Mouse (Mus musculus) liver, embryonic 15.5 days (tissue): ENCODE results near the gene Slc12a3. TPM values are rescaled to one million over a fixed set of nuclear protein-coding genes. Genes with fewer than 3 reads are reported as not detected.

Experiments used
- ATAC-seq: fragments of 200-750 bp; cut with Nextera tagmentation; 2 replicates; pipeline ENCODE4 v1.8.0; 2017; ENCODE audit warnings: moderate number of reproducible peaks, mild to moderate bottlenecking, moderate library complexity; ENCODE audit not compliant: insufficient read depth
- H3K27ac ChIP-seq: fragments of 300-500 bp; sonication (generic); replicated peaks from 2 replicates; pipeline ENCODE4 v1.5.1; 2015; ENCODE audit warnings: mild to moderate bottlenecking, inconsistent platforms
- H3K27me3 ChIP-seq: fragments of 300-500 bp; sonication (generic); 2 replicates; pipeline ENCODE4 v1.6.1; 2015; ENCODE audit warnings: mild to moderate bottlenecking, inconsistent platforms
- H3K36me3 ChIP-seq: fragments of 300-500 bp; sonication (generic); replicated peaks from 2 replicates; pipeline ENCODE4 v1.6.1; 2015; ENCODE audit warnings: moderate library complexity, mild to moderate bottlenecking, inconsistent platforms
- H3K4me1 ChIP-seq: fragments of 300-500 bp; sonication (generic); replicated peaks from 2 replicates; pipeline ENCODE4 v1.6.1; 2015; ENCODE audit warnings: inconsistent platforms
- H3K4me2 ChIP-seq: fragments of 300-500 bp; sonication (generic); 2 replicates; pipeline ENCODE4 v1.6.1; 2015; ENCODE audit warnings: moderate library complexity, mild to moderate bottlenecking, inconsistent platforms
- H3K4me3 ChIP-seq: fragments of 300-500 bp; sonication (generic); replicated peaks from 2 replicates; pipeline ENCODE4 v1.5.1; 2015; ENCODE audit warnings: mild to moderate bottlenecking, inconsistent platforms
- H3K9ac ChIP-seq: fragments of 300-500 bp; sonication (generic); 2 replicates; pipeline ENCODE4 v1.6.1; 2015; ENCODE audit warnings: moderate library complexity, mild to moderate bottlenecking, inconsistent platforms
- H3K9me3 ChIP-seq: fragments of 300-500 bp; sonication (generic); replicated peaks from 2 replicates; pipeline ENCODE4 v1.6.1; 2016; ENCODE audit warnings: inconsistent platforms
- WGBS: fragments of 180-500 bp; shearing (Covaris S2); methylation state at CpG from one replicate; pipeline ENCODE4 v1.1.7; 2015; ENCODE audit warnings: mixed read lengths; ENCODE audit not compliant: insufficient replicate concordance; 5-methylcytosine and 5-hydroxymethylcytosine counted together
- polyA plus RNA-seq: library from polyadenylated mRNA; unstranded; fragments of >200 nt; fragmentation: Nextera tagmentation; extraction: Ambion mirVana; gene quantifications from 2 replicates; pipeline ENCODE4 v1.2.1, GENCODE M21; 2015

The Slc12a3 gene
- polyA plus RNA-seq = 0.15 and 0.37 TPM in 2 replicates

DNA sequence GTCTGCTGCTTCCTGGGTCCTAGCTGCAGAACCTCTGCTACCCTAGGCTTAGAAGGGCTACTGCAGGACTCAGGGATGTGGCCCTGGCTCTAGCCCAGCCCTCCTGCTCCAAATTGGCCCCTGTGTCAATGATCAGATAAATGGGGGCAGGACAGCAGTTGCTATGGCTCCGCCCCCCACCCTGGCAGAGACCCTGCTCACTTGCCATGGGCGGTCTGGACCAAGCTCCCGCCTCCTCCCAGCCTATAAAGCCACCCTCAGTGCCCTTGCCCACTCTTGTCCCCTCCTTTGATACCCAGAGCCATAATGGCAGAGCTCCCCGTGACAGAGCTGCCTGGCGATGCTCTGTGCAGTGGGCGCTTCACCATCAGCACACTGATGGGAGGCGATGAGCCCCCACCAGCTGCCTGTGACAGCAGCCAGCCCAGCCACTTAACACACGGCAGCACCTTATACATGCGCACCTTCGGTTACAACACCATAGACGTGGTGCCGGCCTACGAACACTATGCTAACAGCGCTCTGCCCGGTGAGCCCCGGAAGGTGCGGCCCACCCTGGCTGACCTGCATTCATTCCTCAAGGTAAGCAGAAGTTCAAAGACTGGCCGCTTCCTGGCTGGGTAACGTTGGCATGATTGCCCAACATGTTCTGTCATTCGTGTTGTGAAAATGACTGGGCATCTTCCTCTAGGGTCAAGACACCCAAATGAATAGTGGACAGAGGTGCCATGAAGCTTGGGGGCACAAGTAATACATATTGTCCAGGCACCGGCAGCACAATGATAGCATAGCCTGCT lies at the start of gene Slc12a3:
Gene Slc12a3 (plus strand): TSS at position 270 of the 797 bp plus-strand sequence.
- 65% methylated on average over 21 of the region's 21 CpGs for WGBS
- ATAC-seq = no peak
- no peak within 1 kb of the TSS for H3K27ac ChIP-seq
- no peak within 1 kb of the TSS for H3K9ac ChIP-seq
- H3K36me3 ChIP-seq = no peaks in the 10 kb centered on the region
- no peaks in the 10 kb centered on the region for H3K9me3 ChIP-seq
- H3K27me3 ChIP-seq = no peaks in the 10 kb centered on the region; the same call in 1 of the 2 replicates
- no peaks in the 10 kb centered on the region for H3K4me1 ChIP-seq
- no peak within 1 kb of the TSS for H3K4me2 ChIP-seq
- H3K4me3 ChIP-seq = no peak within 1 kb of the TSS

DNA sequence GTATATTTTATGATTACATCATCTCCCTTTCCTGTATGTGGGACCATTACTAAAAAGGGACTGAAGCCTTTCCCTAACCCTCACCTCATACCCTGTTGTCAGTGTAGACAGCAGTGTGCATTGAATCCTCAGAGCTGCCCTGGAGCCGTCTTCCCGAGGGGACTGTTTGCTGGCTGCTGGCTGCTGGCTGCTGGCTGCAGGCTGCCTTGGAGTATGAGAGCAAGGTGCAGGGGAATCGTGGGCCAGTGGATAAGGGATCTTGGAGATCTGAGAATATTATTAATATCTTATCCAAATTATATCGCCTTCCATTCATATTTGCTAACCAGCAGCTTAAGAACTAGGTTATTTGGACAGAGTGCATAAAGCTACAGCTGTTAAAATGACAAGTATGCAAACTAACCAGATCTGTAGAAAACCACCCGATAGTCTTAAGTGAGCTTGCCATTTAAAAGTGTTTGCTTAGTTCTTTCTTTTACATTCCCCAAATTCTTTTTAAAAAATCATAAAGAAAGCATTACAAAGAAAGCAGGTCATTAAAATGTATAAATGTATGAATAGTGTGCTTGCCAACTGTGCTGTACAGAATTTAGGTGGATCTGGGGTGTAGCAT lies 48.9 kb upstream of the Slc12a3 start:
- no peaks in the 10 kb centered on the region for H3K9me3 ChIP-seq
- no peak overlapping the region for H3K9ac ChIP-seq
- H3K27ac ChIP-seq = no peak overlapping the region
- H3K4me3 ChIP-seq = no peak overlapping the region
- 76% methylated on average over 5 of the region's 5 CpGs for WGBS
- ATAC-seq = no peak
- 0 out of 2 replicates have a peak, but pooled peaks cover 9% of the 10 kb centered on the region for H3K4me1 ChIP-seq
- no peaks in the 10 kb centered on the region for H3K36me3 ChIP-seq
- H3K4me2 ChIP-seq = no peak overlapping the region
- H3K27me3 ChIP-seq = no peaks in the 10 kb centered on the region

DNA sequence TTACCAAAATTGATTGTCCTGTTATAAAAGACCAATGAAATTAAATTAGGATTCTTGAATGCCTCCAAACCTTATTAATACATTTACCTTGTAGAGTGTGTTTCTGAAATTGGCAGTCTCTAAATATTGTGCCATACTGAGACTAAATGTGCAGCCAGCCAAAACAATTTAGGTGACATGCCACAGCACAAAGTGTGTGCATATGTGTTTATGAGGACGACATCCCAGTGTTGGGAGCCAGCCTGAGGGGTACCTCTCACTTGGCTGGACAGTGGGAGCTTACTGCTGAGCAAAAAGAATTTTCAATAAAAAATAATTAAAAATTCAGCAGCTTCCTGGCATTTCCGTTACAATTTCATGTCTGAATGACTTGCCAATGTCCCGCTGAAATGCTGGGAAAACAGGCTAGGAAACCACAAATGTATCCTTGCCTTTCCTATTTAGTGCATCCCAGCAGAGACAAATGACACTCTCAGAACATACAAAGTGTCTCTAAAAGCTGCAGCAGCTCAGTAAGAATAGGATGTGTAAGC lies 46.5 kb upstream of the Slc12a3 start:
- H3K4me1 ChIP-seq = 0 out of 2 replicates have a peak, but pooled peaks cover 5% of the 10 kb centered on the region
- no peak for ATAC-seq
- H3K36me3 ChIP-seq = no peaks in the 10 kb centered on the region
- H3K27ac ChIP-seq = no peak overlapping the region
- WGBS = 84% methylated on average over 3 of the region's 3 CpGs
- H3K4me2 ChIP-seq = no peak overlapping the region
- H3K9me3 ChIP-seq = no peaks in the 10 kb centered on the region
- no peaks in the 10 kb centered on the region for H3K27me3 ChIP-seq
- no peak overlapping the region for H3K9ac ChIP-seq
- H3K4me3 ChIP-seq = no peak overlapping the region

DNA sequence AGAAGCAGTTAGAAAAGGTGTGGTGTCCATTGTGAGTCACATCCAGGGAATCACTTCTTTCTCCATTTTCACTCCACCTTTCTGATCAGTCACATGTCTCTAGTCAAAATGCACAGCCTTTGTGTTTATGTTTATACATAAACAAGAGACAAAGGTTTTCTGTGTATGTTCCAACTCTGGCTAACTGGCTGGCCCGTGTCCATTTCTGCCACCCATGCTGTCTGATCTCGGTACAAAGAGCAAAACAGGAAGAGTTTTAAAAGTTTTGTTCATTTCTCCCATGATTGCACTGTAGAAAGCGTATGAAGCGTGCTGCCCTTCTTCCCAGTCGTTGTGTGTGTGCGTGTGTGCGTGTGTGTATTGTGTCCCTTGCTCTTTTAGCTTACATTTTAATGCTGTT lies 44.8 kb upstream of the Slc12a3 start:
- H3K4me2 ChIP-seq = no peak overlapping the region
- no peak overlapping the region for H3K9ac ChIP-seq
- H3K27me3 ChIP-seq = no peaks in the 10 kb centered on the region
- ATAC-seq = no peak
- no peaks in the 10 kb centered on the region for H3K36me3 ChIP-seq
- H3K4me1 ChIP-seq = 0 out of 2 replicates have a peak, but pooled peaks cover 5% of the 10 kb centered on the region
- H3K4me3 ChIP-seq = no peak overlapping the region
- WGBS = 80% methylated on average over 7 of the region's 7 CpGs
- H3K27ac ChIP-seq = no peak overlapping the region
- H3K9me3 ChIP-seq = no peaks in the 10 kb centered on the region

DNA sequence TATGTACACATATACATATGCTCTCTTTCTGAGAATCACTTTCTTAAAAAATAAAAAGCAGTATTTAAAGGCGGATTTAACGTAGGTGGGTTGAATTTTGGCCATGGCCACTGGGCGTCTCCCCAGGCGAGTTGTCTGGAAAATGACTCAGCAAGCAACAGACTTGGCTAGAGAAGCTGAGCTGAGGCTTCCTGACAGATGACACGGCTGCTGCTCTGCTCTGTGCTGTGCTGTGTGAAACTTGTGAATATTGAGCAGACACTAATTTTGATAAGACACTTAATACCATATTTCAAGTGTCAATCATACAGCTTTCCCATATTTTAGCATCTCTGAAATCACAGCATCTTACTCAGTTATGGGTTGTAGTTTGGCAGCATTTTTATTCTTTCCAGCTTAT lies 38.4 kb upstream of the Slc12a3 start:
- H3K4me3 ChIP-seq = no peak overlapping the region
- H3K9ac ChIP-seq = no peak overlapping the region
- 33% methylated on average over 5 of the region's 5 CpGs for WGBS
- no peak for ATAC-seq
- H3K27me3 ChIP-seq = no peaks in the 10 kb centered on the region
- peaks cover 19% of the 10 kb centered on the region for H3K4me1 ChIP-seq
- no peak overlapping the region for H3K27ac ChIP-seq
- H3K9me3 ChIP-seq = no peaks in the 10 kb centered on the region
- no peak overlapping the region for H3K4me2 ChIP-seq
- peaks cover 8% of the 10 kb centered on the region; the same call in 1 of the 2 replicates for H3K36me3 ChIP-seq

DNA sequence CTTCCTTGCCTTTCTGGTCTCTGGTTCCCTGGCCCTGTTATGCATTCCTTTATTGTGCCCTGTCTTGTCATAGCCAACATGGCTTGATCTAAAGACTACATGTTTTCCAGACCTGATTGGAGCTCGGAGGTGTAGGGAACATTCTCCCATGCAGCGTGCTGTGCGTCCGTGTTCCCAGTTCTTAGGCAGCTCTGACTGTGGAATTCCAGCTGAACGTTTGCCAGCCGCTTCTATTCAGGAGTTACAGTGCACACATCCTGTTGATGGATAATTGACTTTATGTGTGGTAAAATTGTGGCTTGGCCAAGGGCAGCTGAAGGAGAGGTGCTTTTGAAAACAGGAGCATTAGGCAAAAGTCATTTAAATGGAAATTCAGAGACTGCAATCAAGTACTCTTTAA lies 36.9 kb upstream of the Slc12a3 start:
- 79% methylated on average over 6 of the region's 6 CpGs for WGBS
- Histone ChIP-seq H3K9me3 (no peaks in the 10 kb centered on the region), H3K27me3 (no peaks in the 10 kb centered on the region), H3K4me3 (no peak overlapping the region), H3K27ac (no peak overlapping the region), H3K4me2 (no peak overlapping the region), H3K36me3 (peaks cover 9% of the 10 kb centered on the region), H3K9ac (no peak overlapping the region), H3K4me1 (peaks cover 26% of the 10 kb centered on the region)
- ATAC-seq = no peak

DNA sequence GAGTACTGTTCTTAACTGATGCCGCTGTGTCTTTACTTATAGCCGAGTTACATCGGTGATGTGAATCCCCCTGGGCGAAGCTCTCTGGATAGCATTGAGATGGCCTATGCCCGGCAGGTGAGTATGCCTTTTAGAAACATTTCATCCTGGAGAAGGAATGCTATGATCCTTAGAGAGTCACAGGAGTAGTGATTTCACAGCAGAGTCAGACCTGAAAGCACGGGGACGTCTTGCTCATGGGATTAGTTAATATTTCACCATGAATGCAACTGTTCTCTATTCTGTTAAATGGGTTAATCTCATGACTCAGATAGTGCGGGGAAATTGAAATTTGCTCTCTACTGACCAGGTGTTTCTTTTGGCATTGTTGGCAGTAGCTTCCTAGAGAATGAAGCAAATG lies 36.4 kb upstream of the Slc12a3 start:
- ATAC-seq = no peak
- H3K4me2 ChIP-seq = no peak overlapping the region

DNA sequence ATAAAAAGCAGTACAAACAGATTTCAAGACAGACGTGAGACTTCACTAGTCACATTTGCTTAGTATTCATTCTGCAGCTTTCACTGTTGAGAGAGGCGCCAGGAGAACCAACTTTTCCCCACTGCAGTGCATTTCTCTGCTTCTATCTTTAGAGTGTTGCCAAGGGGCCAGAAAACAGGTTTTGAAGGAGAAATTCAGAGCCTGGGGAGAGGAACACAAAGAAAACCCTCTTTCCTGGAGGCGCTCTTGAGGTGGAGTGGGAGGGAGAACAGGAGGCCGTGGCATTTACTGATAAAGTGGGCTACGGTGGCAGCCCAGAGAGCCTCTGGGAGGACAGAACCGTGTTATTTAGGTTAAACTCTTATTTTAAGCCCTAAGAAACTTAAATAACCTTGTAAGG lies 33.3 kb upstream of the Slc12a3 start:
- Histone ChIP-seq H3K9ac (no peak overlapping the region), H3K36me3 (peaks cover 17% of the 10 kb centered on the region), H3K9me3 (no peaks in the 10 kb centered on the region), H3K27me3 (no peaks in the 10 kb centered on the region), H3K4me2 (no peak overlapping the region), H3K4me3 (no peak overlapping the region), H3K4me1 (peaks cover 20% of the 10 kb centered on the region), H3K27ac (no peak overlapping the region)
- no peak for ATAC-seq
- 27% methylated on average over 6 of the region's 6 CpGs for WGBS

More for the DNA sequence above, 36.4 kb upstream of the Slc12a3 start:
- no peaks in the 10 kb centered on the region for H3K9me3 ChIP-seq
- H3K4me1 ChIP-seq = peaks cover 26% of the 10 kb centered on the region
- H3K36me3 ChIP-seq = peaks cover 14% of the 10 kb centered on the region
- H3K27me3 ChIP-seq = no peaks in the 10 kb centered on the region
- no peak overlapping the region for H3K27ac ChIP-seq
- WGBS = 81% methylated on average over 8 of the region's 8 CpGs
- H3K4me3 ChIP-seq = no peak overlapping the region
- no peak overlapping the region for H3K9ac ChIP-seq

DNA sequence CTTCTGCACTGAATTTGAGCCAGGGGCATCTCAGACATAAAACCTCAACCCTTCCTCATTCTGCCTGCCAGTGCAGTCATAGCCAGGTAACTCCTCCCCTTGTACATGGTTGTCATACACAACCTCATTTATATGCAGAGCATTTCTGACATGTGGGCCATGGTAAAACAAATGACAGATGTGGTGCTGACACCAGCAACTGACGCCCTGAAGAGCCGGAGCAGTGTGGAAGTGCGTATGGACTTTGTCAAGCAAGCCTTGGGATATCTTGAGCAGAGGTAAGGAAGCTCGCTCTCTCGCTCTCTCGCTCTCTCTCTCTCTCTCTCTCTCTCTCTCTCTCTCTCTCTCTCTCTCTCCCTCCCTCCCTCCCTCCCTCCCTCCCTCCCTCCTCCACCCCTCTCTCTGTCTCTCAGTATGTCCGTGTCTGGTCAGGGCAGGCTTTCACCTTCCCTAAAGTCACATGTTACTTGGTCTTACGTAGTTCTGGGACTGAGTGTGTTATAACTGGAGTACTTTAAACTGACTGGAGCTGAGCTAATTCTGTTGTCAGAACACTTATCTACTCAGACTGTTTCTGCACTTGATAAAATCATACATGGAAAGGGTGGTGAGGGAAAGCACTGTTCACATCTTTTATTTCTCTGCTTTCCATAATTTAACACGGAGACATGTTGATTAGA lies 32.5 kb upstream of the Slc12a3 start:
- Histone ChIP-seq H3K9me3 (no peaks in the 10 kb centered on the region), H3K4me2 (no peak overlapping the region), H3K4me1 (peaks cover 19% of the 10 kb centered on the region), H3K4me3 (no peak overlapping the region), H3K27ac (no peak overlapping the region), H3K9ac (no peak overlapping the region), H3K36me3 (peaks cover 24% of the 10 kb centered on the region), H3K27me3 (no peaks in the 10 kb centered on the region)
- ATAC-seq = no peak
- 79% methylated on average over 9 of the region's 9 CpGs for WGBS

DNA sequence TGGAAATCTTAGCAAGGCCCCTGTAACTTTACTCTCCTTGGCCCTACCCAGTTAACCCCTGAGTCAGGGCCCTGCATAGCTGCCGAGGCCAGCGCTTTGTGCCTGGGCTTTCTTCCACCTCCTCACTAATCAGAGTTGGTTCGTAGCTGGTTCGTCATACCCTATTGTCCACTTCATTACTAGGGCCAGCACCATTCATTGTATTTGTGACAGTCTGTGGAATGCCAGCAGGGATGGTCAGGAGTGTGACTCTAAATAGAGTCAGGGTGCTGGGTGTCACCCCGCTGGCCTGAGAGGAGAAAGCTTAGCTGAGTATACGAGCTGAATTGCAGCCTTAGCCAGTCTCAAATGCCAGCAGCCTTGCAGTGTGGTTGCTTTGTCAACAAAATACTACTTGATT lies 31.9 kb upstream of the Slc12a3 start:
- ATAC-seq = no peak

DNA sequence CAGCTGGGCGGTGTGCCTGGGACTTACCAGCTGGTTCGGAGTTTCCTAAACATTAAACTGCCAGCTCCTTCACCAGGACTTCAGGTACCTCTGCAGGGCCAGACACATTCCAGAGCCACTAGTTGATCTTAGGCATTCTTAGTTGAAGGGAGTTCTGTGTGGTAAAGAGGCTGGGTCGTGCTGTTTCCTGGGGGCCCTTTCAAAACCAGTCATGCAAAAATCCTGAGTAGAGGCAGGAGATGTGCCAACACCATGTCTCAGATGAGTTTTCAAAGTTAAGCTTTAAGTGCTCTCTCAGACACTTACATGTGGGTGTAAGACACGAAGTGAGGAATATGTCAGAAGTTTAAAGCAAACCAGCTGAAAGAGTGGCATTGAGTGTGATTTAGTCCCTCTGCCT lies 28.2 kb upstream of the Slc12a3 start:
- Histone ChIP-seq H3K4me2 (no peak overlapping the region), H3K9me3 (no peaks in the 10 kb centered on the region), H3K27ac (no peak overlapping the region), H3K4me3 (no peak overlapping the region), H3K27me3 (no peaks in the 10 kb centered on the region), H3K9ac (no peak overlapping the region), H3K36me3 (peaks cover 59% of the 10 kb centered on the region), H3K4me1 (peaks cover 5% of the 10 kb centered on the region; the same call in 1 of the 2 replicates)
- ATAC-seq = no peak
- WGBS = 77% methylated on average over 4 of the region's 4 CpGs

More for the DNA sequence above, 31.9 kb upstream of the Slc12a3 start:
- 83% methylated on average over 6 of the region's 6 CpGs for WGBS
- Histone ChIP-seq H3K27me3 (no peaks in the 10 kb centered on the region), H3K4me1 (peaks cover 19% of the 10 kb centered on the region), H3K27ac (no peak overlapping the region), H3K4me3 (no peak overlapping the region), H3K9ac (no peak overlapping the region), H3K36me3 (peaks cover 31% of the 10 kb centered on the region), H3K4me2 (no peak overlapping the region), H3K9me3 (no peaks in the 10 kb centered on the region)
